Mouse (Mus musculus) kidney, embryonic 16.5 days (tissue): ENCODE measurements around the gene Plcg1. TPM values are rescaled to one million over a fixed set of nuclear protein-coding genes. Genes with fewer than 3 reads are reported as not detected.

ENCODE experiments used
- ATAC-seq: fragments of 200-750 bp; cut with Nextera tagmentation; 2 replicates; pipeline ENCODE4 v1.8.0; 2017; ENCODE audit warnings: moderate TSS enrichment; ENCODE audit not compliant: low FRiP score, low TSS enrichment
- H3K27ac ChIP-seq: fragments of 300-500 bp; sonication (generic); 2 replicates; pipeline ENCODE4 v1.5.1; 2014; ENCODE audit warnings: low read length
- H3K27me3 ChIP-seq: fragments of 300-500 bp; sonication (generic); 2 replicates; pipeline ENCODE4 v1.6.1; 2014; ENCODE audit warnings: low read length, control low read depth, mixed read lengths; ENCODE audit not compliant: insufficient read depth
- H3K36me3 ChIP-seq: fragments of 300-500 bp; sonication (generic); 2 replicates; pipeline ENCODE4 v1.6.1; 2014; ENCODE audit warnings: low read length, control low read depth, mixed read lengths; ENCODE audit not compliant: insufficient read depth
- H3K4me1 ChIP-seq: fragments of 300-500 bp; sonication (generic); 2 replicates; pipeline ENCODE4 v1.6.1; 2014; ENCODE audit warnings: low read length, control low read depth, mixed read lengths; ENCODE audit not compliant: insufficient read depth
- H3K4me2 ChIP-seq: fragments of 300-500 bp; sonication (generic); replicated peaks from 2 replicates; pipeline ENCODE4 v1.6.1; 2014; ENCODE audit warnings: low read depth, low read length
- H3K4me3 ChIP-seq: fragments of 300-500 bp; sonication (generic); 2 replicates; pipeline ENCODE4 v1.5.1; 2014; ENCODE audit warnings: mild to moderate bottlenecking, low read length
- H3K9ac ChIP-seq: fragments of 300-500 bp; sonication (generic); replicated peaks from 2 replicates; pipeline ENCODE4 v1.6.1; 2014; ENCODE audit warnings: low read length
- H3K9me3 ChIP-seq: fragments of 300-500 bp; sonication (generic); 2 replicates; pipeline ENCODE4 v1.6.1; 2016; ENCODE audit warnings: low read length, control low read depth
- WGBS: fragments of 180-500 bp; shearing (Covaris S2); extraction: QIAGEN DNeasy Blood & Tissue Kit; methylation state at CpG from one replicate; pipeline ENCODE4 v1.1.7; 2014; 5-methylcytosine and 5-hydroxymethylcytosine counted together
- polyA plus RNA-seq: library from polyadenylated mRNA; unstranded; fragments of >200 nt; fragmentation: Nextera tagmentation; extraction: Ambion mirVana; gene quantifications from 2 replicates; pipeline ENCODE4 v1.2.1, GENCODE M21; 2015

The Plcg1 gene
- polyA plus RNA-seq, 1 experiment from 2014 or later, result 49.9 TPM

GRCm38 (mm10) chr2:160723613-160724375 is 7.3 kb upstream of the Plcg1 start:
- Histone ChIP-seq H3K4me3 (no peak overlapping the region), H3K9ac (no peak overlapping the region), H3K27me3 (no peaks in the 10 kb centered on the region), H3K4me1 (no peaks in the 10 kb centered on the region), H3K36me3 (peaks cover 48% of the 10 kb centered on the region), H3K4me2 (no peak overlapping the region), H3K9me3 (no peaks in the 10 kb centered on the region), H3K27ac (no peak overlapping the region)
- no peak for ATAC-seq
- 88% methylated on average over 4 of the region's 4 CpGs for WGBS

- ATAC-seq, result no peak
- H3K36me3 ChIP-seq, result peaks cover 42% of the 10 kb centered on the region
- no peak overlapping the region for H3K27ac ChIP-seq
- H3K4me3 ChIP-seq, result no peak overlapping the region
- H3K9me3 ChIP-seq, result no peaks in the 10 kb centered on the region
- no peaks in the 10 kb centered on the region for H3K4me1 ChIP-seq
- WGBS, result 77% methylated on average over 5 of the region's 5 CpGs
- no peaks in the 10 kb centered on the region for H3K27me3 ChIP-seq
- H3K4me2 ChIP-seq, result no peak overlapping the region
- no peak overlapping the region for H3K9ac ChIP-seq
These were observed 6.6 kb upstream of the Plcg1 start for GRCm38 (mm10) chr2:160724536-160724935.

- 90% methylated on average over 6 of the region's 6 CpGs for WGBS
- H3K27ac ChIP-seq, result no peak overlapping the region
- no peak for ATAC-seq
- no peak overlapping the region for H3K4me2 ChIP-seq
- H3K4me1 ChIP-seq, result peaks cover 8% of the 10 kb centered on the region; the same call in 1 of the 2 replicates
- no peaks in the 10 kb centered on the region for H3K9me3 ChIP-seq
- peaks cover 30% of the 10 kb centered on the region; the same call in 1 of the 2 replicates for H3K36me3 ChIP-seq
- H3K27me3 ChIP-seq, result no peaks in the 10 kb centered on the region
- H3K4me3 ChIP-seq, result no peak overlapping the region
- H3K9ac ChIP-seq, result no peak overlapping the region
These were observed 4.9 kb upstream of the Plcg1 start for GRCm38 (mm10) chr2:160725877-160726864.

GRCm38 (mm10) chr2:160728972-160729371 is 2.1 kb upstream of the Plcg1 start:
- no peaks in the 10 kb centered on the region for H3K9me3 ChIP-seq

GRCm38 (mm10) chr2:160729436-160729835 is 1.7 kb upstream of the Plcg1 start:
- no peaks in the 10 kb centered on the region for H3K27me3 ChIP-seq
- peaks cover 32% of the 10 kb centered on the region for H3K4me1 ChIP-seq
- no peak overlapping the region for H3K4me2 ChIP-seq
- no peak overlapping the region for H3K4me3 ChIP-seq
- H3K27ac ChIP-seq, result no peak overlapping the region
- WGBS, result 83% methylated on average over 2 of the region's 2 CpGs
- no peak overlapping the region for H3K9ac ChIP-seq
- H3K36me3 ChIP-seq, result peaks cover 9% of the 10 kb centered on the region; the same call in 1 of the 2 replicates
- H3K9me3 ChIP-seq, result no peaks in the 10 kb centered on the region
- no peak for ATAC-seq

More at GRCm38 (mm10) chr2:160728972-160729371, 2.1 kb upstream of the Plcg1 start:
- Histone ChIP-seq H3K36me3 (peaks cover 13% of the 10 kb centered on the region; the same call in 1 of the 2 replicates), H3K4me2 (no peak overlapping the region), H3K27ac (no peak overlapping the region), H3K9ac (no peak overlapping the region), H3K4me1 (peaks cover 27% of the 10 kb centered on the region), H3K27me3 (no peaks in the 10 kb centered on the region), H3K4me3 (no peak overlapping the region)
- ATAC-seq, result no peak
- 95% methylated on average over 3 of the region's 3 CpGs for WGBS

- no peak; the same call in 1 of the 2 replicates for ATAC-seq
- H3K27ac ChIP-seq, result no peak overlapping the region
- no peaks in the 10 kb centered on the region for H3K27me3 ChIP-seq
- H3K4me1 ChIP-seq, result peaks cover 39% of the 10 kb centered on the region
- no peaks in the 10 kb centered on the region for H3K9me3 ChIP-seq
- WGBS, result 24% methylated on average over 17 of the region's 17 CpGs
- peak overlapping the region; percentile 90 for H3K4me3 ChIP-seq
- peak overlapping the region; percentile 98 for H3K9ac ChIP-seq
- peak overlapping the region; percentile 91 for H3K4me2 ChIP-seq
- peaks cover 9% of the 10 kb centered on the region; the same call in 1 of the 2 replicates for H3K36me3 ChIP-seq
These were observed 976 bp upstream of the Plcg1 start for GRCm38 (mm10) chr2:160729851-160730796.

GRCm38 (mm10) chr2:160730797-160731116 is 343 bp upstream of the Plcg1 start:
- WGBS, result 3% methylated on average over 19 of the region's 19 CpGs
- peak overlapping the region; percentile 91 for H3K4me2 ChIP-seq
- H3K27ac ChIP-seq, result no peak overlapping the region
- no peak for ATAC-seq
- peaks cover 9% of the 10 kb centered on the region; the same call in 1 of the 2 replicates for H3K36me3 ChIP-seq
- H3K4me1 ChIP-seq, result peaks cover 44% of the 10 kb centered on the region
- peak overlapping the region; percentile 90 for H3K4me3 ChIP-seq
- no peaks in the 10 kb centered on the region for H3K9me3 ChIP-seq
- H3K27me3 ChIP-seq, result no peaks in the 10 kb centered on the region
- peak overlapping the region; percentile 98 for H3K9ac ChIP-seq

- peaks cover 17% of the 10 kb centered on the region; the same call in 1 of the 2 replicates for H3K36me3 ChIP-seq
- peak; percentile 36 for ATAC-seq
- peak overlapping the region; percentile 90 for H3K4me3 ChIP-seq
- H3K4me2 ChIP-seq, result peak overlapping the region; percentile 91
- peak overlapping the region; percentile 94 for H3K27ac ChIP-seq
- peaks cover 49% of the 10 kb centered on the region for H3K4me1 ChIP-seq
- H3K9ac ChIP-seq, result peak overlapping the region; percentile 98
- no peaks in the 10 kb centered on the region for H3K27me3 ChIP-seq
- WGBS, result under 1% methylated on average over 32 of the region's 32 CpGs
- no peaks in the 10 kb centered on the region for H3K9me3 ChIP-seq
These were observed 750 bp downstream of the Plcg1 start for GRCm38 (mm10) chr2:160731839-160732261.
